Mouse (Mus musculus) limb, embryonic 14.5 days (tissue): ENCODE results near the gene Trpc7. TPM values are rescaled to one million over a fixed set of nuclear protein-coding genes. Genes with fewer than 3 reads are reported as not detected.

Experiments used
- ATAC-seq: fragments of 200-750 bp; cut with Nextera tagmentation; 2 replicates; pipeline ENCODE4 v1.8.0; 2017; ENCODE audit warnings: low read depth, moderate number of reproducible peaks, moderate TSS enrichment; ENCODE audit not compliant: low FRiP score
- DNase-seq: peaks from one replicate; pipeline ENCODE4 v3.0.0-alpha.2; 2015; ENCODE audit warnings: low spot score
- H3K27ac ChIP-seq: fragments of 300-500 bp; sonication (generic); replicated peaks from 2 replicates; pipeline ENCODE4 v1.5.1; 2014; ENCODE audit warnings: low read depth, mild to moderate bottlenecking, low read length, moderate library complexity, mixed read lengths
- H3K27me3 ChIP-seq: fragments of 300-500 bp; sonication (generic); 2 replicates; pipeline ENCODE4 v1.6.1; 2014; ENCODE audit warnings: low read length, mixed read lengths; ENCODE audit not compliant: control insufficient read depth, insufficient read depth
- H3K36me3 ChIP-seq: fragments of 300-500 bp; sonication (generic); 2 replicates; pipeline ENCODE4 v1.6.1; 2014; ENCODE audit warnings: mild to moderate bottlenecking, low read length, moderate library complexity, mixed read lengths; ENCODE audit not compliant: control insufficient read depth, insufficient read depth
- H3K4me1 ChIP-seq: fragments of 300-500 bp; sonication (generic); 2 replicates; pipeline ENCODE4 v1.6.1; 2014; ENCODE audit warnings: antibody characterized with exemption, low read length, mixed read lengths; ENCODE audit not compliant: control insufficient read depth, insufficient read depth
- H3K4me2 ChIP-seq: fragments of 300-500 bp; sonication (generic); replicated peaks from 2 replicates; pipeline ENCODE4 v1.6.1; 2014; ENCODE audit warnings: low read depth, mild to moderate bottlenecking, low read length, moderate library complexity; ENCODE audit not compliant: severe bottlenecking
- H3K4me3 ChIP-seq: fragments of 300-500 bp; sonication (generic); replicated peaks from 2 replicates; pipeline ENCODE4 v1.5.1; 2014; ENCODE audit warnings: low read length
- H3K9ac ChIP-seq: fragments of 300-500 bp; sonication (generic); 2 replicates; pipeline ENCODE4 v1.6.1; 2014; ENCODE audit warnings: mild to moderate bottlenecking, low read depth, low read length, moderate library complexity; ENCODE audit not compliant: severe bottlenecking
- H3K9me3 ChIP-seq: fragments of 300-500 bp; sonication (generic); 2 replicates; pipeline ENCODE4 v1.6.1; 2016; ENCODE audit warnings: low read length; ENCODE audit not compliant: control insufficient read depth
- POLR2A ChIP-seq: fragments of 200-500 bp; IDR thresholded peaks from 2 replicates; pipeline ENCODE4 v1.8.0; 2012; ENCODE audit warnings: inconsistent platforms, mild to moderate bottlenecking, moderate library complexity, borderline replicate concordance; ENCODE audit not compliant: insufficient read depth, insufficient read length; ENCODE audit errors: extremely low read depth
- WGBS: fragments of 180-500 bp; shearing (Covaris S2); extraction: QIAGEN DNeasy Blood & Tissue Kit; methylation state at CpG from one replicate; pipeline ENCODE4 v1.1.7; 2014; 5-methylcytosine and 5-hydroxymethylcytosine counted together
- polyA plus RNA-seq, 2 experiments: library from polyadenylated mRNA; depleted of rRNA in 1 of 2; stranded (reverse) in 1 of 2; unstranded in 1 of 2; fragments of >200 nt; fragmentation: Nextera tagmentation in 1 of 2; extraction: Ambion mirVana in 1 of 2; gene quantifications; 2 replicates each; pipeline versions ENCODE4 v1.2.1 to v1.2.3; 2012 to 2014

Trpc7 gene
- 0.05 and 0.09 TPM in 2 replicates for polyA plus RNA-seq (2012; rRNA removed)
- polyA plus RNA-seq (2014; fragmentation: Nextera tagmentation; extraction: Ambion mirVana) = 0.08 TPM in 2 replicates

DNA sequence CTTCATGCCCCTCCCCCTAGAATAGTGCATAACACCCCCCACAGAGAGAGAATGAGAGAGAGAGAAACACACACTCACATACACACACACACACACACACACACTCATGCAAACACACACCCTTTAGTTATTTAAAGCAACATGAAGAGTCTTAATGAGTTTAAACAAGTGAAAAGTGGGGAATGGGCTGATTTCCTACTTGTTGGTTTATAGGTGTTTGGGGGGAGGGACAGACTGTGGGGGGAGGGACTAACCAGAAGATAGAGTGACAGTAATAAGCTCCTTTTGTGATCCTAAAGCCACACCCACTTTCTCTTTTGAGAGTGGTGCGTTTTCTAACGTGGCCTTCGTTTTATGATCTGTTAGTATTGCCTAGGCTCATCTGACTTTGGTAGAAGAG is at the start of gene Trpc7:
Gene Trpc7, minus strand, starts transcription at position 101 of the 400 bp plus-strand sequence.
- no peak within 1 kb of the TSS for H3K27ac ChIP-seq
- no peak for TF ChIP-seq POLR2A
- ATAC-seq (no peak), DNase-seq (no peak)
- H3K9me3 ChIP-seq = no peaks in the 10 kb centered on the region
- H3K4me1 ChIP-seq = no peaks in the 10 kb centered on the region
- no peaks in the 10 kb centered on the region; the same call in 1 of the 2 replicates for H3K27me3 ChIP-seq
- no peak within 1 kb of the TSS for H3K4me3 ChIP-seq
- H3K9ac ChIP-seq = no peak within 1 kb of the TSS
- no peaks in the 10 kb centered on the region for H3K36me3 ChIP-seq
- H3K4me2 ChIP-seq = no peak within 1 kb of the TSS
- WGBS = 70% methylated on average over 3 of the region's 3 CpGs

DNA sequence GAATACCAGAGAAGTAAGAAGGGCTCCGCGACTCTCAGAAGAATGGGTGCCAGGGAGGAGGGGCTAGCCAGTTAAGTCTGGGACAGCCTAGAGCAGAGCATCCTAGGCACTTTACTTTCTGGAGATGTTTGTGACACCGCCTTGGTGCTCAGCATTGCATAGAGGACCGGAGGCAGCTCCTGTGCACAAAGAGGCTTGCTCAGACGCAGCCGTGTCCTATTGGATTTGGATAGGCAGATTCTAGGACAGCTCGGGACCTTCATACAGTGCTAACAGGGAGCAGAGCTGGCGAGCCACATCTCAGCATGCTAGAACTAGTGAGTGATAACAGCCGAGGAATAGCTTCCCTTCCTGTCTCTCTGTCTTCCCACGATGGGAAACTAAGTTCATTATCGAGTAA is 43.5 kb upstream of the Trpc7 start:
- Histone ChIP-seq H3K4me2 (no peak overlapping the region), H3K4me3 (no peak overlapping the region), H3K27me3 (no peaks in the 10 kb centered on the region), H3K27ac (no peak overlapping the region), H3K9ac (no peak overlapping the region), H3K9me3 (no peaks in the 10 kb centered on the region), H3K36me3 (no peaks in the 10 kb centered on the region), H3K4me1 (no peaks in the 10 kb centered on the region)
- no peak for ATAC-seq
- 88% methylated on average over 11 of the region's 11 CpGs for WGBS
- TF ChIP-seq POLR2A = no peak
- DNase-seq = no peak

DNA sequence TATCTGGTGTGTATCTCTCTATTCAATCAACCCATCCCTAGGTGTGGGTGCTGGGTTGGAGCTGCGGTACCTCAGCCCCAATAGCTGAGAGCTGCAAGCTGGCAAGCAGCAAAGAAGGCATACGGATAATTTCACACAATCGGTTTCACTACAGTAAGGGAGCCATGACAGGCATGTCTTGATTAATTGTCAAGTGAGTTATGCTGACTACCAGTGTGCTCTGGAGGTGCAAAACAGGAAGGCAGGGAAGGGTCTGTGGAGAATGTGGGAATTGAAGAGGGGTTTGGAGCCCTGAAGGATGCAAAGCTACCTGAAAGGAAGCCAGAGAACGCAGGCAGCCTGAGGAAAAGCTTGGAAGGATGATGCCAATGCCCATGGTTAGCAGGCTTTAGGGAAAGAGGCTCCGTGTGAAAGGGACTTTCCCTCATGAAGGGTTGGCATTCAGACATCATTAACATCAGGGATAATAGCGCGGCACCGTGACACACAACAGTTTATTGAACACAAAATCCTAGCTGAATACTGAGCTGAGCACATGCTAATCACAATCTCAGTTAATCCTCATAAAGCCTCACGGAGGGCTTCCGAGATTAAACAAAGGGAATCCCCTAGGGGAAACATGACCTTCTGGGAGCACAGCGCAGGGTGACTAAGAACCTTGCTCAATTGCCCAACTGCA is 38.2 kb upstream of the Trpc7 start:
- H3K9ac ChIP-seq = no peak overlapping the region
- H3K9me3 ChIP-seq = no peaks in the 10 kb centered on the region
- H3K27ac ChIP-seq = no peak overlapping the region
- H3K4me3 ChIP-seq = no peak overlapping the region
- H3K27me3 ChIP-seq = no peaks in the 10 kb centered on the region
- H3K4me2 ChIP-seq = no peak overlapping the region
- no peak for DNase-seq
- ATAC-seq = no peak
- no peak for TF ChIP-seq POLR2A
- H3K4me1 ChIP-seq = no peaks in the 10 kb centered on the region
- WGBS = 80% methylated on average over 11 of the region's 11 CpGs
- no peaks in the 10 kb centered on the region for H3K36me3 ChIP-seq

DNA sequence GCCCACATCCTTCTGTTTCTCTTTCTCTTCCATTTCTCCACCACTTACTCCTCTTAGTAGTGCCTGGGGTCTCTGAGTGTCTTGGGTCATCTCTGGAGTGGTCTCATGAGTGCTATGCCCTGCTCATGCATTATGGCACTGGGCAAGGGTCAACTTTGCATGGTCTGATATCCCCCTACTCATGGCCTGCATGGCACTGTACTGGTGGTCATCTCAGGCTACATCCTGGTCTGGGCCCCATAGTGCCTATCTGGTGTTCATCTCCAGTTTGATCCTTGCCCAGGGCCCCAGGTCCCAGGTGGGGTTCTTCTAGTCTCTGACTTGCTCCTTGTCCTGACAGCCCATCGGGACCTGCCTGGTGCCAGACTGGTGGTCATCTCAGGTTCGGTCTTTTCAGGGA is 34.6 kb upstream of the Trpc7 start:
- no peak overlapping the region for H3K4me3 ChIP-seq
- H3K4me2 ChIP-seq = no peak overlapping the region
- H3K27me3 ChIP-seq = no peaks in the 10 kb centered on the region
- no peak overlapping the region for H3K9ac ChIP-seq
- TF ChIP-seq POLR2A = no peak
- no peaks in the 10 kb centered on the region for H3K9me3 ChIP-seq
- H3K4me1 ChIP-seq = no peaks in the 10 kb centered on the region
- no peak overlapping the region for H3K27ac ChIP-seq
- no peaks in the 10 kb centered on the region for H3K36me3 ChIP-seq
- 97% methylated on average over 2 of the region's 2 CpGs for WGBS
- DNase-seq (no peak), ATAC-seq (no peak)

DNA sequence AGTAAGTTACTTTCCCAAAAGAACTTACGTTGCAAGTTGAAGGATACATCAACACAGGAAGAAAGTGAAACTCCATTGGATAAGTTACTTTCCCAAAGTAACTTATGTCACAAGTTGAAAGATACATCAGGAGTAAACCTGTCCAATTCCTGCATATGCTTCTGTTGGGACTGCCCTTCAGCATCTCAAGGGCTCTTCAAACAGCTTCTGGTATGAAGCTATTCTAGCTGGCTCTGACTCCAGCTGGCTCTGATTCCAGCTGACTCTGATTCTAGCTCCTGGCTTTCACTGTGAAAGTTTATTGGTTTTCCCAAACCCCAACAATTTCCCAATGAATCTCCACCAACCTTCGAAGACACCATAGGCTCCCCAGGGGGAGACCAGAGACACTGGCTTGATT is 27.2 kb upstream of the Trpc7 start:
- Histone ChIP-seq H3K9ac (no peak overlapping the region), H3K27ac (no peak overlapping the region), H3K27me3 (no peaks in the 10 kb centered on the region), H3K4me2 (no peak overlapping the region), H3K4me1 (no peaks in the 10 kb centered on the region), H3K4me3 (no peak overlapping the region), H3K36me3 (no peaks in the 10 kb centered on the region), H3K9me3 (no peaks in the 10 kb centered on the region)
- no peak for TF ChIP-seq POLR2A
- peak; percentile 15 for DNase-seq
- ATAC-seq = no peak
- whole genome bisulfite sequencing = 65% methylated on average over 2 of the region's 2 CpGs

DNA sequence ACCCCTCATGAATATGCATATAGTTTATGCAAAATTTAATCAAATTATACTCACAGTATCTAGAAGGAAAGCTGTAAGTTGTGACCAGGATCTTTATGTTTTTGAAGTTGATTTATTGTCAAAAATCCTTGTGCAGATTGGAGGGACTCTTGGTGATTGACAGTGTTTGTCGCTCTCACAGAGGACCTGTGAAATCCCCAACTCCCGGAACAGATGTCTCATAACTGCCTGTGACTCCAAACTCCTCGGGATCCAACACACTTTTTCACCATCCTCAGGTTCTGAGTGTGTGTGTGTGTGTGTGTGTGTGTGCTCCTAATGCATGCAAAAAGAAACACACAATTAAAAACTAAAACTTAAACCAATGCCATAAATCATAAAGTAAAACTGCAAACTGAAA is 25.5 kb upstream of the Trpc7 start:
- Histone ChIP-seq H3K4me2 (no peak overlapping the region), H3K36me3 (no peaks in the 10 kb centered on the region), H3K4me1 (no peaks in the 10 kb centered on the region), H3K9me3 (no peaks in the 10 kb centered on the region), H3K4me3 (no peak overlapping the region), H3K9ac (no peak overlapping the region), H3K27me3 (no peaks in the 10 kb centered on the region), H3K27ac (no peak overlapping the region)
- WGBS = 47% methylated on average over 3 of the region's 3 CpGs
- ATAC-seq = no peak
- no peak for DNase-seq
- TF ChIP-seq POLR2A = no peak
